Mouse (Mus musculus): Measurements from ENCODE around the gene Lrrc29. TPM values are rescaled to one million over a fixed set of nuclear protein-coding genes. Genes with fewer than 3 reads are reported as not detected.

Lrrc29 gene
- polyA plus RNA-seq, 2 experiments: 1.9 to 3.2 TPM

DNA sequence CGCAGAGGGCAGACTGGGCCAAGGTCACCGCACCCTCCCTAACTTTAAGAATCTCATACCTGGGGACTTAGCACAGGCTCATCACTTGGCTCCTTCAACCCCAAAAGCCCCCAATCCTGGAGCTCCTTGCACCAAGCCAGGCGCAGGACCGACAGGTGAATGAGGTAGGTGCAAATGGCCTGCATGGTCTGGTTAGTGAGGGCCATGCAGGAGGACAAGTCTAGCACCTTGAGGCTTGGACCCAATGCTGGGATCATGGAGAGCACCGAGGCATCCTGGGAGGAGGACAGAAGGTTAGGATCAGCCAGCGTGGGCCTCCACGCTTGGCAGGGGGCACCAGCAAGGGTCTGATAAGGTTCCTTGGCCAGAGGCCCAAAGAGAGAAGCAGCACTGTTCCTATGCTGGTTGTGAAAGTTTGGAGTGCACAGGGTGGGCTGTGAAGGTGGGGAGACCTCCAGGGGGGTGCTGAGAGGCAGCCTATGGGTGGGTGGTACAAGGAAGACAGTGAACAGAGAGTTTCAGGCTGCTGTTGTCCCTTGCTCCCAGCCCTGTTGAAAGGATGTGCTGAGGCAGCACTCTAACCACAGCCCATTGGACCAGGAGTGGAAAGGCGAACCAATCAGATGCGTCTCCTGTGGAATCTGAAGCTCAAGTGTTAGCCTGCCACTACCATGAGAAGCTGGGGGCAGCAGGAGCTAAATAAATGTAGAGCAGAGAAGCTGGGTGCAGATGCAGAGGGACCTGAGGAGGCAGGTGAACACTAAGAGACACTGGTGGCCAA is 12.3 kb downstream of the Lrrc29 start:
- no peak for TF ChIP-seq POLR2A (IDR thresholded peaks at IDR 0.05; ENCODE audit: borderline replicate concordance, extremely low read depth, insufficient read depth, insufficient read length)
- DNase-seq (ENCODE audit: low spot score) (no peak), ATAC-seq (ENCODE audit: low FRiP score, low read depth) (no peak)
- no peaks in the 10 kb centered on the region for H3K9me3 ChIP-seq (ENCODE audit: control insufficient read depth, low read length)
- WGBS: 80% methylated on average over 9 of the region's 9 CpGs
- no peak overlapping the region for H3K9ac ChIP-seq (ENCODE audit: low read depth, low read length, severe bottlenecking)
- no peak overlapping the region for H3K4me3 ChIP-seq (replicated peaks; ENCODE audit: low read length)
- no peaks in the 10 kb centered on the region for H3K4me1 ChIP-seq (ENCODE audit: control insufficient read depth, insufficient read depth, low read length)
- H3K36me3 ChIP-seq (ENCODE audit: control insufficient read depth, insufficient read depth, low read length): peaks cover 60% of the 10 kb centered on the region
- no peaks in the 10 kb centered on the region for H3K27me3 ChIP-seq (ENCODE audit: control insufficient read depth, insufficient read depth, low read length)
- no peak overlapping the region for H3K4me2 ChIP-seq (replicated peaks; ENCODE audit: low read depth, low read length, severe bottlenecking)
- H3K27ac ChIP-seq (replicated peaks; ENCODE audit: low read depth, low read length): no peak overlapping the region

DNA sequence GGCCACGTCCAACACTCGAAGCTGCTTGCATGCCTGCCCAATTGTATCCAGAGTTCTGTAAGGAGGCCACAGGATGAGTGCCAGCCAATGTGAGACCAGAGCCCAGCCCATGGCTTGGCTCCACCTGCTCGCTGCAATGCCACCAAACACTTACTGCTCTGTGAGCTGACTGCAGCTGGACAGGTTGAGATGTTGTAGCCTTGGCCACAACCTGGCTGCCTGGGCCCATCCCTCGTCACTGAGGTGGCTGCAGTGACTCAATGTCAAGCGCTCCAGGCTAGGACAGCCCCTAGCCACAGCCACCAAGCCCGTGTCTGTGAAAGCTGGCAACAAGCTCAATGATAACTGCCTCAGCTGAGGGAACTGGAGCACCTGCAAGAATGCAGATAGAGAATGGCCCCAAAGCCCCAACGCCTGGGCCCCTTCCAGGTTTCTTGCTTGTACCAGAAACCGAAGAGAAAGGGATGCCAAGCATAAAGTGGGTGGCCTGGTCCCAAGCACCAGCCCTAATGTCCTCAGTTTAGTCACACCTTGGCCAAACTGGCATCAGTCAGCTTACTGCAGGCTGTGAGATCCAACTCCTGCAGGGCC is 13.1 kb downstream of the Lrrc29 start:
- no peak for TF ChIP-seq POLR2A (IDR thresholded peaks at IDR 0.05; ENCODE audit: borderline replicate concordance, extremely low read depth, insufficient read depth, insufficient read length)
- no peak for DNase-seq (ENCODE audit: low spot score)
- Histone ChIP-seq H3K27ac (replicated peaks; ENCODE audit: low read depth, low read length) (no peak overlapping the region), H3K9me3 (ENCODE audit: control insufficient read depth, low read length) (no peaks in the 10 kb centered on the region), H3K4me2 (replicated peaks; ENCODE audit: low read depth, low read length, severe bottlenecking) (no peak overlapping the region), H3K9ac (ENCODE audit: low read depth, low read length, severe bottlenecking) (no peak overlapping the region), H3K36me3 (ENCODE audit: control insufficient read depth, insufficient read depth, low read length) (peaks cover 60% of the 10 kb centered on the region), H3K27me3 (ENCODE audit: control insufficient read depth, insufficient read depth, low read length) (no peaks in the 10 kb centered on the region), H3K4me1 (ENCODE audit: control insufficient read depth, insufficient read depth, low read length) (no peaks in the 10 kb centered on the region), H3K4me3 (replicated peaks; ENCODE audit: low read length) (no peak overlapping the region)
- ATAC-seq (ENCODE audit: low FRiP score, low read depth): no peak
- WGBS: 86% methylated on average over 8 of the region's 8 CpGs

DNA sequence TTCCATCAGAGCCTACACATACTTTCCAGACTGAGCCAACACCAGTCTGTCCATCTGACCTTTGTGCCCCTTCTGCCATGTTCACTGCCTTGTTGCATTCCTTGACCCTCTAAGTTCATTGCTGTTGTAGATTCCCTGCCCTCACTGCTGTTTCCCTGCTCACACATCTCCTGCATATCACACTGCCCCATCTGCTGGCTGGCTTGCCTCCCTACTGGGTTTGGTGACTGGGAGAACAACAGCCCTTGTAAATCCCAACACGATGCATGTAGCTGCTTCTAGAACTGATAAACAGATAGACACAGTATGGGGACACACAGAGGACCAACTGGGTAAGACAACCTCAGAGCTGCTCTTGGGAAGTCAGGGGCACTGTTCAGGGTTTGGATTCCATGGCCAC is 14.4 kb downstream of the Lrrc29 start:
- Histone ChIP-seq H3K36me3 (ENCODE audit: control insufficient read depth, insufficient read depth, low read length) (peaks cover 66% of the 10 kb centered on the region), H3K9me3 (ENCODE audit: control insufficient read depth, low read length) (no peaks in the 10 kb centered on the region), H3K4me3 (replicated peaks; ENCODE audit: low read length) (no peak overlapping the region), H3K4me2 (replicated peaks; ENCODE audit: low read depth, low read length, severe bottlenecking) (no peak overlapping the region), H3K4me1 (ENCODE audit: control insufficient read depth, insufficient read depth, low read length) (no peaks in the 10 kb centered on the region), H3K9ac (ENCODE audit: low read depth, low read length, severe bottlenecking) (no peak overlapping the region), H3K27ac (replicated peaks; ENCODE audit: low read depth, low read length) (no peak overlapping the region), H3K27me3 (ENCODE audit: control insufficient read depth, insufficient read depth, low read length) (no peaks in the 10 kb centered on the region)
- DNase-seq (ENCODE audit: low spot score) (no peak), ATAC-seq (ENCODE audit: low FRiP score, low read depth) (no peak)
- WGBS: 85% methylated on average over 1 of the region's 1 CpGs
- no peak for TF ChIP-seq POLR2A (IDR thresholded peaks at IDR 0.05; ENCODE audit: borderline replicate concordance, extremely low read depth, insufficient read depth, insufficient read length)

DNA sequence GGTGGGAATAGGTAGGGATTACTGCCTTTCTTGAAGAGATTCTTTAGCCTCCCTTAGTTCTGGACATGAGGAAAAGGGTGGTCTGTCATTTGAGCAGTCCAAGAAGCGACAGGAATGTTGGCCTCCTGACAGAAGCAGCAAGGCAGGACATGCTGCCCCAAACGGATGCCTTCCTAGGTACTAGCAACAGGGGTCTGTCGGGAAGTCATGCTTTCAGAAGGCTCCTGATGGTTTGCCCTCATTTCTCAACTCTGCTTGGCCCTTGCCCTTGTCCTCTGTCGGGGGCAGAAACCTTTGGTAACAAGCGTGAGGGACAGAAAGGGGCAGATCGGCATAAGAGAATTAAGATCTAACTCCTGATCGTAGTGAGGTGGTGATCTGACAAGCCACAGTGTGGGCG is 16.0 kb downstream of the Lrrc29 start:
- Histone ChIP-seq H3K27ac (replicated peaks; ENCODE audit: low read depth, low read length) (no peak overlapping the region), H3K9me3 (ENCODE audit: control insufficient read depth, low read length) (no peaks in the 10 kb centered on the region), H3K27me3 (ENCODE audit: control insufficient read depth, insufficient read depth, low read length) (no peaks in the 10 kb centered on the region), H3K36me3 (ENCODE audit: control insufficient read depth, insufficient read depth, low read length) (peaks cover 55% of the 10 kb centered on the region), H3K4me1 (ENCODE audit: control insufficient read depth, insufficient read depth, low read length) (peaks cover 12% of the 10 kb centered on the region), H3K9ac (ENCODE audit: low read depth, low read length, severe bottlenecking) (no peak overlapping the region), H3K4me3 (replicated peaks; ENCODE audit: low read length) (no peak overlapping the region), H3K4me2 (replicated peaks; ENCODE audit: low read depth, low read length, severe bottlenecking) (no peak overlapping the region)
- no peak for DNase-seq (ENCODE audit: low spot score)
- TF ChIP-seq POLR2A (IDR thresholded peaks at IDR 0.05; ENCODE audit: borderline replicate concordance, extremely low read depth, insufficient read depth, insufficient read length): no peak
- 81% methylated on average over 8 of the region's 8 CpGs for WGBS
- ATAC-seq (ENCODE audit: low FRiP score, low read depth): no peak

DNA sequence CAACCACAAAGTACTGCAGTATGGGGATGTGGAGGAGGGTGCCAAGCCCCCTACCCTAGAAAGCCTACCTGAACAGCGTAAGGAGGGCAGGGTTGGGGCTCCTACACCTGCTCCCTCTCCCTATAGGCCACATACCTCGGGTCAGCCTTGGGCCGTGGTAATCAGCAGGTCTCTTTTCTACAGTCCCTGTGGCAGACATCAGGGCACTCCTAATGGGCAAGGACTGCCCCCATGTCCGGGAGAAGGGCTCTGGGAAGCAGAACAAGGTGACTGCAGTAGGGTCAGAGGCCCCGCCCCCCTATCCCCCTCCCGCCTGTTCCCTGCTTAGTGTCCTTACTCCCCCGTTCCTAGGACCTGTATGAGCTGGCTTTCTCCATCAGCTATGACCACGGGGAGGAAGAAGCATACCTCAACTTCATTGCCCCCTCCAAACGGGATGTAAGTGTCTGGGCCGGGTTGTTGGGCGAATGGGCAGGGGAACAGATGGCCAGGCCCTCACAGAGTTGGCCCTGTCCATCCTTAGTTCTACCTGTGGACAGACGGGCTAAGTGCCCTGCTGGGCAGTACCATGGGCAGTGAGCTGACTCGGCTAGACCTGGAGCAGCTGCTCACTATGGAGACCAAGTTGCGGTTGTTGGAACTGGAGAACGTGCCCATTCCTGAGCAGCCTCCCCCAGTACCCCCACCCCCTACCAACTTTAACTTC is 16.8 kb downstream of the Lrrc29 start:
- Histone ChIP-seq H3K9me3 (ENCODE audit: control insufficient read depth, low read length) (no peaks in the 10 kb centered on the region), H3K4me3 (replicated peaks; ENCODE audit: low read length) (no peak overlapping the region), H3K9ac (ENCODE audit: low read depth, low read length, severe bottlenecking) (no peak overlapping the region), H3K27ac (replicated peaks; ENCODE audit: low read depth, low read length) (no peak overlapping the region), H3K4me2 (replicated peaks; ENCODE audit: low read depth, low read length, severe bottlenecking) (no peak overlapping the region), H3K27me3 (ENCODE audit: control insufficient read depth, insufficient read depth, low read length) (no peaks in the 10 kb centered on the region), H3K4me1 (ENCODE audit: control insufficient read depth, insufficient read depth, low read length) (peaks cover 18% of the 10 kb centered on the region), H3K36me3 (ENCODE audit: control insufficient read depth, insufficient read depth, low read length) (peaks cover 58% of the 10 kb centered on the region)
- 79% methylated on average over 15 of the region's 15 CpGs for WGBS
- TF ChIP-seq POLR2A (IDR thresholded peaks at IDR 0.05; ENCODE audit: borderline replicate concordance, extremely low read depth, insufficient read depth, insufficient read length): no peak
- DNase-seq (ENCODE audit: low spot score) (no peak), ATAC-seq (ENCODE audit: low FRiP score, low read depth) (no peak)

All from limb, embryonic 14.5 days (tissue).